Mouse (Mus musculus): Measurements from ENCODE around the gene Chchd6. TPM values are rescaled to one million over a fixed set of nuclear protein-coding genes. Genes with fewer than 3 reads are reported as not detected.

The Chchd6 gene
- polyA plus RNA-seq, 1 experiment, result 167 TPM

DNA sequence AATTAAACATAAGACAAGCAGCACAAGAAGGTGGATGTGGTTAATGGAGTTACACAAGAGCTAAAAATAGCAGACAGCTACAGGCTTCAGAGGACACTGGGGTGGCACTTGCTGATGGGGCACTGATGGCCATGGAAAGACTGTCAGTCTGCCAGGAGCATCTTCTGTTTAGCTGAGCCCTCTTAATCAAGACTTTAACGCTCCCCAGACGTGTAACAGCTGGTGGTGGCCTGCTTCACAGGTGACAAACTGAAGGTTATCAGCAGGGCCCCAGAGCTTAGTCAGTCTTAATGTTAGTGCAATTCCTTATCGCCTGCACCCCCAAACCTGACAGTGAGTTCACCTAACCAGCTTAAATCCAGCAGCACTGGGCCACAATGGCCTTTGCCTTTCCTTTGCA, 46.3 kb downstream of the Chchd6 start:
- H3K4me1 ChIP-seq (ENCODE audit: control insufficient read depth, insufficient read depth, low read length), result peaks cover 9% of the 10 kb centered on the region
- no peak for TF ChIP-seq CTCF (IDR thresholded peaks at IDR 0.05; ENCODE audit: extremely low read depth, insufficient read depth, low read length)
- TF ChIP-seq POLR2A (IDR thresholded peaks at IDR 0.05; ENCODE audit: extremely low read depth, insufficient read depth, low read length), result no peak
- no peak overlapping the region for H3K4me3 ChIP-seq (ENCODE audit: insufficient read depth, low read length)
- no peak overlapping the region for H3K27ac ChIP-seq (ENCODE audit: insufficient read depth, low read length)

DNA sequence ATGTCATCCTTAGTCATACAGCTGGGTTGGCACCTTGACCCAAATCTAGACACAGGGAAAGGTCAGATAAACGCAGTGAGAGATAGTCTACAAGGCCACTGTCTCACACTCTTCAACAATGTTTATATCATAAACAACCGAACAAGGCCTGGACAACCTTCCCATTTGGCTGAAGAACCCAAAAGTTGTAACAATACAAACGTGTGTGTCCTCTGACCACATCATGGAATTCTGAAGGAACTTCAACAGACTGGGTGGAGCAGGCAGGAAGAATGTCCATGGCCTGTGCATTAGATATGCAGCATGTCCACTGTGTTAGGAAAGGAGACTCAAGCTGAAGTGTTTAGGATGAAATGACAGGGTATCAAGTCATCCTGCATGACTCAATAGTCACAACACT, 47.5 kb downstream of the Chchd6 start:
- no peak for TF ChIP-seq POLR2A (IDR thresholded peaks at IDR 0.05; ENCODE audit: extremely low read depth, insufficient read depth, low read length)
- no peak for TF ChIP-seq CTCF (IDR thresholded peaks at IDR 0.05; ENCODE audit: extremely low read depth, insufficient read depth, low read length)
- Histone ChIP-seq H3K4me1 (ENCODE audit: control insufficient read depth, insufficient read depth, low read length) (peaks cover 7% of the 10 kb centered on the region), H3K27ac (ENCODE audit: insufficient read depth, low read length) (no peak overlapping the region), H3K4me3 (ENCODE audit: insufficient read depth, low read length) (no peak overlapping the region)

DNA sequence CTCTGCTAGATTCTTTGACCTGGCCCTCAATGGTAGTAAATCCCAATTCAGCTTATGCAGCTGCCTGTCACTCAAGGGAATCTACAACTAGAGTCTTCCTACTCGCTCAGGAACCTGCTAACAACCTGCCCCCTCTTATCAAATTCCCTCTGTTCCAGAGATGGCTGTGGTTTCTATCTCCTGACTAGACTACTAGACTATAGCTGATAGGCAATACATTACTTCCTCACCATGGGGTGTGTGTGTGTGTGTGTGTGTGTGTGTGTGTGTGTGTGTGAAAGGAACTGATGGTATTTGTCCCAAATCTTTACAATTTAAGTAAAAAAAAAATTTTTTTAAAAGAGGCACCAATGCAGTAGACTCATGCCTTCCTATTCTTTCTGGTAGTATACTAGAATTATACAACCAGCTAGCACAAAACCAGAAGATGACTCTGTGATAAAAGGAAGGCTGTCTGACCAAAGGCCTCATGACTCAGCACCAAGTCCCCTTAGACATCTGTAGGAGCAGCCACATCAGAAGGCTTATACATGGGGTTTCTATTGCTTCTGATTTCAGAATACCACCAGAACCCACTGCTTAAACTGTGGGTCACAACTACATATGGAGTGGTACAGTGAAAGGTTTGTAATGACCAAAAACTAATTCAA, 57.2 kb downstream of the Chchd6 start:
- TF ChIP-seq CTCF (IDR thresholded peaks at IDR 0.05; ENCODE audit: extremely low read depth, insufficient read depth, low read length), result no peak
- no peak for TF ChIP-seq POLR2A (IDR thresholded peaks at IDR 0.05; ENCODE audit: extremely low read depth, insufficient read depth, low read length)
- no peaks in the 10 kb centered on the region for H3K4me1 ChIP-seq (ENCODE audit: control insufficient read depth, insufficient read depth, low read length)
- no peak overlapping the region for H3K4me3 ChIP-seq (ENCODE audit: insufficient read depth, low read length)
- H3K27ac ChIP-seq (ENCODE audit: insufficient read depth, low read length), result no peak overlapping the region

DNA sequence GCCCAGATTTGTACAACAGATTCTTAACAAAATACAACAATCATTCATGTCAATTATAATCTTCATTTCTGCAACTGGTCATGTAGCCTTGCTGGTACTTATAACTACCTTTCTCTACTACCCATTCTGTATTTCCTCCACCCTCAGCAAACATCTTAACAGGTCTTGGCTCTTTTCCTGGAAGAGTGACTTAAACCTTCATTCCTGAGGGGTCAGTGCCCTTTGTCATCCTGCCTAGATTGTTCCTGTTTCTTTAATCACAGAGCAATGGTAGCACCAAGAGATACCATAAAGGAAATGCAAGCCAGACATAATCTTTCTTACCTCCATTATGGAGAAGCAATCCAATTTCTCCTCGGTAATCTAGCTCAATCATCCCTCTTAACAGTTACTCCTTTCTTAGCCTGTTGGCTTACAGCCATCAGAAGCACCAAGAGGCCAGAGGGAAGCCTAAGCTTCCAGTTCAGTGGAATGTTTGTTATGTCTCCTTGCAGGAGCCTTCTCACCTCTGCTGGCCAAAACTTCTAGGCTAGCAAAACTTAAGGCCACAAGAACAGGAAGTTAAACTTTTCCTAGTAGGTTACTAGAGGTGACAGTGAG, 59.7 kb downstream of the Chchd6 start:
- H3K4me3 ChIP-seq (ENCODE audit: insufficient read depth, low read length), result no peak overlapping the region
- H3K27ac ChIP-seq (ENCODE audit: insufficient read depth, low read length), result no peak overlapping the region
- H3K4me1 ChIP-seq (ENCODE audit: control insufficient read depth, insufficient read depth, low read length), result no peaks in the 10 kb centered on the region
- TF ChIP-seq CTCF (IDR thresholded peaks at IDR 0.05; ENCODE audit: extremely low read depth, insufficient read depth, low read length) (no peak), POLR2A (IDR thresholded peaks at IDR 0.05; ENCODE audit: extremely low read depth, insufficient read depth, low read length) (no peak)

DNA sequence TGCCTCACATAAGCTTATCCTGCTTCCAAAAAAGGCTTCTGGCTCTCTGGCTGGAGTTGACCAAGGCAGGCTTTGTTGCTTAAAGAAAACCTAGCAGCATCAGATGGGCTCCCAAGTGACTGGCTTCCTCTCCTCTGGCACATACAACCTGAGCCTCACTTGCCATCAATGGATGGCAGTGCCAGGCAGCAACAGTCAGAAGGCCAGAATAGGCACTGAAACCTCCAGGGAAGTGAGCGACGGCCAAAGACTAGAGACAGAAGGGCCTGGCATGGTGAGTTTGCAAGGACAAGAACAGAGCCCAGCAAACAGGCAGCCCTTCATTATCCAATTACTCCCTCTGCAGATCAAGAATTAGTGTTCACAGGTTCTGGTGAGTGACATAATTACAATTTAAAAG, 70.7 kb downstream of the Chchd6 start:
- no peak for TF ChIP-seq POLR2A (IDR thresholded peaks at IDR 0.05; ENCODE audit: extremely low read depth, insufficient read depth, low read length)
- Histone ChIP-seq H3K4me1 (ENCODE audit: control insufficient read depth, insufficient read depth, low read length) (0 out of 2 replicates have a peak, but pooled peaks cover 2% of the 10 kb centered on the region), H3K4me3 (ENCODE audit: insufficient read depth, low read length) (no peak overlapping the region), H3K27ac (ENCODE audit: insufficient read depth, low read length) (no peak overlapping the region)

DNA sequence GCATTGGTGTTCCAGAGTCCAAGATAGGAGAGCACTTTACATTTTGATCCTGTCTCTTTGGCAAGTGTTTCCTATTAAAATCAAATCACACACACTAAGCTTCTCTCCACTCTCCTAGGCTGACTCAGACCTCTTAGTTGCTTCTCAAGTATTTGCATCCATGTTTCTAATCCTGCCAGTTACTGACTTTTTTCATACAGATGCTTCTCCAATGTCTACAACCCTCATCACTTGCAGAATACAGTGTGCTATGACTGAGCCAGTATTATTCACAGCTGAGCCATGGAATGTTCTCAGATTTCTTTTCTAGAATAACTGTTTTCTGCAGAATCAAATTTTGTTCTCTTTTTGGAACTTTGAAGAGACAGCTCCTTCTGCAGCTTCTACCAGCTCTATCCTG, 85.3 kb downstream of the Chchd6 start:
- TF ChIP-seq POLR2A (IDR thresholded peaks at IDR 0.05; ENCODE audit: extremely low read depth, insufficient read depth, low read length) (no peak), CTCF (IDR thresholded peaks at IDR 0.05; ENCODE audit: extremely low read depth, insufficient read depth, low read length) (no peak)
- Histone ChIP-seq H3K4me3 (ENCODE audit: insufficient read depth, low read length) (no peak overlapping the region), H3K27ac (ENCODE audit: insufficient read depth, low read length) (no peak overlapping the region), H3K4me1 (ENCODE audit: control insufficient read depth, insufficient read depth, low read length) (peaks cover 6% of the 10 kb centered on the region)

DNA sequence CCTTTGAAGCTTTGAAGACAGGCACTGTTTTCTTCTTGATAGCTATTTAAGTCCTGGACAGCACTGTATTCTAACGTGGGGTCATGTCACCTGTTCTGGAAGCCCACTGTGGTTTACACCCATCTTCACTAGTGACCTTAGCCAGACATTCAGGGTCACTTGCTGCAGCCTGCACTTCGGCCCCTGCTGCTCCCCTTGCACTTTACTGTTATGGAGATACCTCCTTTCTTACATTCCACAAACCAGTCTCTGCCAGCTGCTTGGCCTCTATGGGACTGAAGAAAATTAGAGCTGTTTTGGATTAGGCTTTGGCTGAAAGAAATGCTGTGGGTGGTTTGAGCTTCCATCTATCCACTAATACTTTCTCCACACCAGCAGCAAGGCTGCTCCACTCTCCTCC, 86.7 kb downstream of the Chchd6 start:
- Histone ChIP-seq H3K27ac (ENCODE audit: insufficient read depth, low read length) (0 out of 2 replicates have a peak overlapping the region, but pooled peaks have one; percentile 21), H3K4me3 (ENCODE audit: insufficient read depth, low read length) (no peak overlapping the region), H3K4me1 (ENCODE audit: control insufficient read depth, insufficient read depth, low read length) (peaks cover 6% of the 10 kb centered on the region)
- TF ChIP-seq CTCF (IDR thresholded peaks at IDR 0.05; ENCODE audit: extremely low read depth, insufficient read depth, low read length), result no peak
- no peak for TF ChIP-seq POLR2A (IDR thresholded peaks at IDR 0.05; ENCODE audit: extremely low read depth, insufficient read depth, low read length)

DNA sequence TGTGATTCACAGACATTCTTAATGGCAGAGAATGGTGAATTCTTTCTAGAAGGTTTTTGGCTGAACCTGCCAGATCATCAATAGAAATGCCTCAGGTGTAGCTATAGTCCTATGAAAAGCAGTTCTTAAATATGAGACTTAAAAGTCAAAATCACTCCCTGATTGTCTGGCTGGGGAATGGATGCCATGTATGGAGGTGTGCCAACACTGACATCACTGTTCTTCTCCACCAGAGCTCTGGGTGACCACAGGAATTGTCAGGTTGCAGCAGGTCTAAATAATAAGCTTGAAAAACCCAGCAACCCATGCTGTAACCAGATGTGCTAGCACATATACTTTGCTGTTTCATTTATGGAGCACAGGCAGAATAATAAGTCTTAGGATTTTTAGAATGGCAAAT, 87.2 kb downstream of the Chchd6 start:
- TF ChIP-seq CTCF (IDR thresholded peaks at IDR 0.05; ENCODE audit: extremely low read depth, insufficient read depth, low read length), result no peak
- TF ChIP-seq POLR2A (IDR thresholded peaks at IDR 0.05; ENCODE audit: extremely low read depth, insufficient read depth, low read length), result no peak
- Histone ChIP-seq H3K4me1 (ENCODE audit: control insufficient read depth, insufficient read depth, low read length) (peaks cover 6% of the 10 kb centered on the region), H3K4me3 (ENCODE audit: insufficient read depth, low read length) (no peak overlapping the region), H3K27ac (ENCODE audit: insufficient read depth, low read length) (no peak overlapping the region)

DNA sequence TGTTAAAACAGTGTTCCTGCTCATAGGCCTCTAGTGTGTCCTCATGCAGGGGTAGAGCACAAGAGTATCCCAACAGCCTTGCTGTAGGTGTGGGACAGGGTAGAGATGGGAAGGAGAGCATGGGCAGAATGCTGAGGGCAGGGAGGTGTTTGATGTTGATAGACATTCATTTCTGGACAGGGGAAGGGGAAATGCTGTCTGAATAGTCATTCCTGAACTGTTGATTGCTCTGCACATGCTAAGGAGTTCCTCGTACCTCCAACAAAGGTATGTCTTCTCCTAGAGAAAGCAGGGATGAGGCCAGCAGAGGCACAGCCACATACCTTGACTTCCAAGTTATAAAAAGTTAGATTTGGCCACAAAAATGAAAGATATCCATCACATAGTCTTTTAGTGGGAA, 95.5 kb downstream of the Chchd6 start:
- no peak for TF ChIP-seq CTCF (IDR thresholded peaks at IDR 0.05; ENCODE audit: extremely low read depth, insufficient read depth, low read length)
- TF ChIP-seq POLR2A (IDR thresholded peaks at IDR 0.05; ENCODE audit: extremely low read depth, insufficient read depth, low read length), result no peak
- Histone ChIP-seq H3K4me3 (ENCODE audit: insufficient read depth, low read length) (no peak overlapping the region), H3K27ac (ENCODE audit: insufficient read depth, low read length) (no peak overlapping the region), H3K4me1 (ENCODE audit: control insufficient read depth, insufficient read depth, low read length) (peaks cover 6% of the 10 kb centered on the region)

DNA sequence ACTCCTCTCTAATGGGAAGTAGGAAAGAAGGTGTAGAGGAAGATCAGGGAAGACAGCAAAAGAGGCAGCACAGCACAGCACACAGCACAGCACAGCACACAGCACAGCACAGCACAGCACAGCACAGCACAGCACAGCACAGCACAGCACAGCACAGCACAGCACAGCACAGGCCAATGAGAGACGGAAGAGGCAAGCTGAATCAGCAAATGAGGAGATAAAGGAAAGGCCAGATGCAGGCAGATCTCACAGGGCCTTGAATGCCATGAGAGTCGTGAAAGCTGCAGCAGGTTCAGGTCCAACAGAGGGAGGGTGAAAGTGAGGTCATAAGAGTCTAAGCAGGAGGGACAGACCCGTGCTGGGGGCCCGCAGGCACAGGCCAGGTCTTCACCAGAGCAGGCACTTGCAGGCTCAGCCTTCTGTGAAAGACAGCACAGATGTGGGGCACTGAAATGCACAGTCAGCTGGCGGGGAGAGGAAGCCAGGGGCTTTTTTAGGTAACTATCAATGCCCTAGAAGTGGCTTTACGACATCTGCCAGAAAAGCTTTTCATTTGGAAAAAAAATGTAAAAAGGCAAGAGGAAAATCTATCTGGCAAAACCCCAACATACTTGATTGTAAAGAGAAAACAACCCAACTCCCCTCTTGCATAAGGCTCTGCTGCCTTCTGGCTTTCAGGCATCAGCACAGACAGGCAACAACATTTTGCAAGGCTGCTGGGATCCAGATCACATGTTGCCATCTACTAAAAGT, 96.5 kb downstream of the Chchd6 start:
- TF ChIP-seq POLR2A (IDR thresholded peaks at IDR 0.05; ENCODE audit: extremely low read depth, insufficient read depth, low read length) (no peak), CTCF (IDR thresholded peaks at IDR 0.05; ENCODE audit: extremely low read depth, insufficient read depth, low read length) (no peak)
- H3K4me1 ChIP-seq (ENCODE audit: control insufficient read depth, insufficient read depth, low read length), result peaks cover 6% of the 10 kb centered on the region
- H3K4me3 ChIP-seq (ENCODE audit: insufficient read depth, low read length), result no peak overlapping the region
- no peak overlapping the region for H3K27ac ChIP-seq (ENCODE audit: insufficient read depth, low read length)
